Mouse (Mus musculus): ENCODE data around the gene Ccdc157. TPM values are rescaled to one million over a fixed set of nuclear protein-coding genes. Genes with fewer than 3 reads are reported as not detected.
"Not testable (repeated sequence)": the region's sequence is repeated elsewhere in the genome, so short reads cannot be mapped to it uniquely, and the experiment has no call there.

Ccdc157 gene
- polyA plus RNA-seq, 1 experiment from 2014 or later, result 0.52 TPM

DNA sequence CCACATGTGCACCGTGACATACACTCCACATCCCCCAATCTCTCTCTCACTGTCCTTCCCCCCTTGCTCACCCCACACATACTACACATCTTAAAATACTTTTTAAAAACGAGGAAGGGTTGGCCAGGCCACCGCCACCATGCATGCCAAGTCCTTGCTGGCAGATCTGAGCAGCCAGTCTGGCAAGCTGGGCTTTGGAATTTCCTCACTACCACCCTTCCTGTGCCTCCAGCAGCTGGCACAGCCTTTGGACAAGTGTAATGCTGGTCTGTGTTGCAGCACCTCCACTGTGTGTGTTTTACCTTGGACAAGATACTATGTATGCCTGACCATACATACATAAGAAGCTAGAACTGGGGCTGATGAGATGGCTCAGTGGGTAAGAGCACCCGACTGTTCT is 46.6 kb downstream of the Ccdc157 start:
- no peak for TF ChIP-seq EP300 (IDR thresholded peaks at IDR 0.05; ENCODE audit: low read depth)
- TF ChIP-seq CTCF (IDR thresholded peaks at IDR 0.05; ENCODE audit: low read depth), result no peak
- Histone ChIP-seq H3K4me2 (ENCODE audit: low read depth, low read length) (no peak overlapping the region), H3K9ac (replicated peaks) (no peak overlapping the region), H3K27ac (ENCODE audit: low read depth) (no peak overlapping the region), H3K9me3 (ENCODE audit: low read length) (no peaks in the 10 kb centered on the region), H3K4me1 (ENCODE audit: insufficient read depth) (peaks cover 41% of the 10 kb centered on the region), H3K4me3 (ENCODE audit: low read depth, low read length) (no peak overlapping the region), H3K27me3 (ENCODE audit: insufficient read depth, low read length) (no peaks in the 10 kb centered on the region), H3K36me3 (replicated peaks; ENCODE audit: insufficient read depth, low read length) (peaks cover 13% of the 10 kb centered on the region)
- no peak for ATAC-seq
- 74% methylated on average over 4 of the region's 4 CpGs for WGBS (ENCODE audit: insufficient replicate concordance)
- DNase-seq, result no peak

DNA sequence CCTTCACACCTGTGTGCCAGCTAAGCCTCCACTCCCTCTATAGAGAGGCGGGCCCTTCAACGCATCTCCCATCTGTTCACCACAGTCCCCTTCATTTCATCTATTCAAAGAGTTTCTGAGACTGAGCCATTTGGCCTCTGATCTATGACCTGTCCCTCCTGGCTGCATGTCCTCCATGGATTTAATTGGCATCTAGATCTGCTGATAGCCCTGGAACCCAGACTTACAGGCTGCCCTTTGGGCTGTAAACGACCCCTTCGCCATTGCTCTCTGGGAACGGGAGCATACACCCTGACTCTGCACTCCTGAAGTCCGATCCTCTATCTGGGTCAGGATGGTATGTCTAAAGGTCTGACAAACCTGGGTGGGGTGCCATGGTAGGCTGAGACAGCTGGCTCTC is 47.2 kb downstream of the Ccdc157 start:
- no peak for DNase-seq
- Histone ChIP-seq H3K27ac (ENCODE audit: low read depth) (peak overlapping the region; percentile 75), H3K4me3 (ENCODE audit: low read depth, low read length) (no peak overlapping the region), H3K9me3 (ENCODE audit: low read length) (no peaks in the 10 kb centered on the region), H3K4me2 (ENCODE audit: low read depth, low read length) (no peak overlapping the region), H3K36me3 (replicated peaks; ENCODE audit: insufficient read depth, low read length) (peaks cover 18% of the 10 kb centered on the region), H3K27me3 (ENCODE audit: insufficient read depth, low read length) (no peaks in the 10 kb centered on the region), H3K9ac (replicated peaks) (no peak overlapping the region), H3K4me1 (ENCODE audit: insufficient read depth) (peaks cover 37% of the 10 kb centered on the region)
- ATAC-seq, result no peak
- no peak for TF ChIP-seq EP300 (IDR thresholded peaks at IDR 0.05; ENCODE audit: low read depth)
- TF ChIP-seq CTCF (IDR thresholded peaks at IDR 0.05; ENCODE audit: low read depth), result no peak
- 87% methylated on average over 6 of the region's 6 CpGs for WGBS (ENCODE audit: insufficient replicate concordance)

DNA sequence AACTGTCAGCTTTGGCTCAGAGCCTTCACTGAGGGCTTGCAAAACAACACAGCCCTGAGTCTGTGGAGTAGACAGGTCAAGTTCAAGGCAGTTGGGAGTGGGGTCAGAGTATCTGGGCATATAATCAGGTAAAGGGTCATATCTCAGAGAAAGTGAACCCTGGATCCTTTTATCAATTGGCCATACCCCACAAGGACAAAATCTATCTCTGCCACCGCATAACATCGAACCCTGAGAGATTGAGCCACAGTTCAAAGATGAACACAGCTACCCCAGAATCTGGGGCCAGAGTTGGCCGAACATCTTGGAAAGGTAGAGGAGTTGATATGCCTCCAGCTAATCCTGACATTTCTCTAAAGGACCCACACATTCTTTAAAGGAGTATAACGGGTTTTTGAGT is 48.1 kb downstream of the Ccdc157 start:
- Histone ChIP-seq H3K36me3 (replicated peaks; ENCODE audit: insufficient read depth, low read length) (peaks cover 18% of the 10 kb centered on the region), H3K4me1 (ENCODE audit: insufficient read depth) (peaks cover 33% of the 10 kb centered on the region), H3K4me2 (ENCODE audit: low read depth, low read length) (no peak overlapping the region), H3K9me3 (ENCODE audit: low read length) (no peaks in the 10 kb centered on the region), H3K9ac (replicated peaks) (no peak overlapping the region), H3K27ac (ENCODE audit: low read depth) (peak overlapping the region; percentile 75), H3K27me3 (ENCODE audit: insufficient read depth, low read length) (no peaks in the 10 kb centered on the region), H3K4me3 (ENCODE audit: low read depth, low read length) (no peak overlapping the region)
- ATAC-seq (peak; percentile 81), DNase-seq (no peak)
- 69% methylated on average over 4 of the region's 4 CpGs for WGBS (ENCODE audit: insufficient replicate concordance)
- TF ChIP-seq EP300 (IDR thresholded peaks at IDR 0.05; ENCODE audit: low read depth) (no peak), CTCF (IDR thresholded peaks at IDR 0.05; ENCODE audit: low read depth) (no peak)

DNA sequence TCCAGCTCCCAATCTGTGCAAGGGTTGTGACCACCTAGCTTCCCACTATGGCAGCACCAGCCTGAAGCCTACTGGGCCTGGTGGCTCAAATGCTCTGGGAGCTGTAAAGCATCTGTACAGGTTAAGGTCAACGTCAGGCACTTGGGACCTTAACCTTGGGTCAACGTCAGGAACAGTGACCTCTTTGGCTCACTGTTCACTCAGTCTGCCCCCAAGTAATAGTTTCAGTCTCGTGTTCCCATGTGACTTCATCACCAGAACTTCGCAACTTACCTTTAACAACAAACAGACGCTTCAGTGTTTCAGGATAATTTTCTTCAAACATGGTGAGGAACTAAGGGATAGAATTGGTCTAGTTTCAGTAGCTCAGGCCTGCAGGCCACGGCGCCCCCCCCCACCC is 51.4 kb downstream of the Ccdc157 start:
- TF ChIP-seq EP300 (IDR thresholded peaks at IDR 0.05; ENCODE audit: low read depth), result no peak
- TF ChIP-seq CTCF (IDR thresholded peaks at IDR 0.05; ENCODE audit: low read depth), result no peak
- H3K4me1 ChIP-seq (ENCODE audit: insufficient read depth), result peaks cover 15% of the 10 kb centered on the region
- no peak for DNase-seq
- ATAC-seq, result no peak
- no peaks in the 10 kb centered on the region for H3K27me3 ChIP-seq (ENCODE audit: insufficient read depth, low read length)
- H3K9me3 ChIP-seq (ENCODE audit: low read length), result no peaks in the 10 kb centered on the region
- H3K4me2 ChIP-seq (ENCODE audit: low read depth, low read length), result no peak overlapping the region
- H3K9ac ChIP-seq (replicated peaks), result no peak overlapping the region
- WGBS (ENCODE audit: insufficient replicate concordance), result 69% methylated on average over 7 of the region's 7 CpGs
- no peak overlapping the region for H3K27ac ChIP-seq (ENCODE audit: low read depth)
- peaks cover 25% of the 10 kb centered on the region for H3K36me3 ChIP-seq (replicated peaks; ENCODE audit: insufficient read depth, low read length)
- H3K4me3 ChIP-seq (ENCODE audit: low read depth, low read length), result no peak overlapping the region

DNA sequence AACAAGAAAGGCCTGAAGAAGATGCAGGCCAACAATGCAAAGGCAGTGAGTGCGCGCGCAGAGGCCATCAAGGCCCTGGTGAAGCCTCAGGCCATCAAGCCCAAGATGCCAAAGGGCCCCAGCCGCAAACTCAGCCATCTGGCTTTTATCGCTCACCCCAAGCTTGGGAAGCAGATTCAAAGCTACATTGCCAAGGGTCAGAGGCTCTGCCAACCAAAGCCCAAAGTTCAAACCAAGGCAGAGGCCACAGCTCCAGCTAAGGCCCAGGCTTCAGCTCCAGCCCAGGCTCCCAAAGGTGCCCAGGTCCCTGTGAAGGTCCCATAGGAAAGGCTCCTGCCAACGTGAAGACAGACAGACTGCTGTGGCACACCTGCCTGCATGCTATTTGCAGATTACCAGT is 52.2 kb downstream of the Ccdc157 start:
- H3K9me3 ChIP-seq (ENCODE audit: low read length); H3K27ac ChIP-seq (ENCODE audit: low read depth); ATAC-seq; H3K9ac ChIP-seq (replicated peaks); H3K4me3 ChIP-seq (ENCODE audit: low read depth, low read length); H3K4me1 ChIP-seq (ENCODE audit: insufficient read depth); H3K4me2 ChIP-seq (ENCODE audit: low read depth, low read length); DNase-seq; H3K27me3 ChIP-seq (ENCODE audit: insufficient read depth, low read length): not testable (repeated sequence)
- WGBS (ENCODE audit: insufficient replicate concordance), result 86% methylated on average over 3 of the region's 6 CpGs
- peaks cover 33% of the 10 kb centered on the region for H3K36me3 ChIP-seq (replicated peaks; ENCODE audit: insufficient read depth, low read length)

DNA sequence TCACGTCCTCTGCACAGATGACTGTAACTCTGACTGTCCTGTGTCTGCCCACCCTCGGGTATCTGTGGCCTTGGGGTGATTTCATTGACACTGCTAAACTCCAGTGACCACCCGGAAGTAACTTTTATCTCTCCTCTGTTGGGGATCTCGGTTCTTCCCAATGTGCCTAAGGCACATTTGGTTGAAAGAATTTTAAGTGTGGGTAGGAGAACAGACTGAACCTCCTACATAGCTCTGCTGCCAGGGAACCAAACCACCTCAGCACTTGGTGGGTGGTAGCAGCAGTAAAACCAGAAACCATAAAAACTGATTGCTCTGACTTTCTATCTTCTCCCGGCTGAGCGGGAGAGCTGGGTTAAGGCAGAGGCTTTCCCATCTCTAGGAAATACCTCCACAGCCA is 54.6 kb downstream of the Ccdc157 start:
- no peak for TF ChIP-seq EP300 (IDR thresholded peaks at IDR 0.05; ENCODE audit: low read depth)
- no peak for TF ChIP-seq CTCF (IDR thresholded peaks at IDR 0.05; ENCODE audit: low read depth)
- Histone ChIP-seq H3K4me2 (ENCODE audit: low read depth, low read length) (no peak overlapping the region), H3K4me3 (ENCODE audit: low read depth, low read length) (no peak overlapping the region), H3K36me3 (replicated peaks; ENCODE audit: insufficient read depth, low read length) (peaks cover 37% of the 10 kb centered on the region), H3K9me3 (ENCODE audit: low read length) (no peaks in the 10 kb centered on the region), H3K9ac (replicated peaks) (no peak overlapping the region), H3K27me3 (ENCODE audit: insufficient read depth, low read length) (no peaks in the 10 kb centered on the region), H3K4me1 (ENCODE audit: insufficient read depth) (no peaks in the 10 kb centered on the region), H3K27ac (ENCODE audit: low read depth) (no peak overlapping the region)
- ATAC-seq (no peak), DNase-seq (no peak)
- 62% methylated on average over 6 of the region's 6 CpGs for WGBS (ENCODE audit: insufficient replicate concordance)

DNA sequence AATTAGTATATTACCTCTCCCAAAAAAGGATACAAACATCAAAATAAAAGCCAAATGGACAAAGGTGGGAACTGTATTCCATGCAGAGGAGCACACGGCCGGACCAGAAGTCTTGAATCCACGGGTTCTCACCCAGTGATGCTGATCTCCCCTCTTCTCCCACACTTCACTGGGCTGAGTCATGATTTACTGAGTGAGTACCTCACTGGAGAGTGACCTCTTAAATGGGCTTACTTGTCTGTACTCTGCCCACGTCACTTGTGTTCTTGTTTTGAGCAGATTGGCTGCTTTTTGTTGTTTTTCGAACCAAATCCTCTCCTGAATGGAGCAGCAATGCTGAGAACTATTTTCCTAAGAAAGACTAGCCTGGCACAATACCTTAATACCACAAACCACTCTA is 55.1 kb downstream of the Ccdc157 start:
- Histone ChIP-seq H3K27me3 (ENCODE audit: insufficient read depth, low read length) (no peaks in the 10 kb centered on the region), H3K9me3 (ENCODE audit: low read length) (no peaks in the 10 kb centered on the region), H3K4me1 (ENCODE audit: insufficient read depth) (no peaks in the 10 kb centered on the region), H3K27ac (ENCODE audit: low read depth) (no peak overlapping the region), H3K4me3 (ENCODE audit: low read depth, low read length) (no peak overlapping the region), H3K4me2 (ENCODE audit: low read depth, low read length) (no peak overlapping the region), H3K36me3 (replicated peaks; ENCODE audit: insufficient read depth, low read length) (peaks cover 34% of the 10 kb centered on the region), H3K9ac (replicated peaks) (no peak overlapping the region)
- 79% methylated on average over 5 of the region's 5 CpGs for WGBS (ENCODE audit: insufficient replicate concordance)
- DNase-seq (no peak), ATAC-seq (no peak)
- no peak for TF ChIP-seq EP300 (IDR thresholded peaks at IDR 0.05; ENCODE audit: low read depth)
- TF ChIP-seq CTCF (IDR thresholded peaks at IDR 0.05; ENCODE audit: low read depth), result no peak
